Mouse (Mus musculus) right cerebral cortex, postnatal 4 days (tissue): ENCODE measurements around the gene Ube2n.

Experiments used
- DNase-seq: peaks from one replicate; pipeline ENCODE4 v3.0.0-alpha.2; 2022

Gene Ube2n

GRCm38 (mm10) chr10:95514656-95515292, at the start of gene Ube2n:
TSS of gene Ube2n (plus strand) at chr10:95515145.
- peak; percentile 98 for DNase-seq

GRCm38 (mm10) chr10:95465485-95465896, 49.5 kb upstream of the Ube2n start:
- DNase-seq, result no peak

- no peak for DNase-seq
These were observed 46.1 kb upstream of the Ube2n start for GRCm38 (mm10) chr10:95468894-95469293.

- no peak for DNase-seq
These were observed 43.8 kb upstream of the Ube2n start for GRCm38 (mm10) chr10:95471186-95471585.

GRCm38 (mm10) chr10:95471889-95472547, 42.9 kb upstream of the Ube2n start:
- DNase-seq, result no peak

GRCm38 (mm10) chr10:95475923-95476322, 39.0 kb upstream of the Ube2n start:
- peak; percentile 94 for DNase-seq

GRCm38 (mm10) chr10:95477516-95477915, 37.4 kb upstream of the Ube2n start:
- no peak for DNase-seq

- peak; percentile 33 for DNase-seq
These were observed 25.3 kb upstream of the Ube2n start for GRCm38 (mm10) chr10:95489653-95490052.

- no peak for DNase-seq
These were observed 20.7 kb upstream of the Ube2n start for GRCm38 (mm10) chr10:95494268-95494667.

GRCm38 (mm10) chr10:95501033-95501432, 13.9 kb upstream of the Ube2n start:
- no peak for DNase-seq

- DNase-seq, result peak; percentile 84
These were observed 13.4 kb upstream of the Ube2n start, which contains the start of gene Mrpl42 for GRCm38 (mm10) chr10:95501463-95502081. TSS of gene Mrpl42 (minus strand) at chr10:95501940.

- no peak for DNase-seq
These were observed 11.3 kb upstream of the Ube2n start for GRCm38 (mm10) chr10:95503443-95504235.

- no peak for DNase-seq
These were observed 10.6 kb upstream of the Ube2n start for GRCm38 (mm10) chr10:95504341-95504740.

- no peak for DNase-seq
These were observed 6.8 kb upstream of the Ube2n start for GRCm38 (mm10) chr10:95508126-95508525.

GRCm38 (mm10) chr10:95508793-95509192, 6.2 kb upstream of the Ube2n start:
- no peak for DNase-seq

- no peak for DNase-seq
These were observed 5.7 kb upstream of the Ube2n start for GRCm38 (mm10) chr10:95509263-95509662.

GRCm38 (mm10) chr10:95512635-95513034, 2.3 kb upstream of the Ube2n start:
- no peak for DNase-seq

- DNase-seq, result peak; percentile 11
These were observed 983 bp upstream of the Ube2n start for GRCm38 (mm10) chr10:95513768-95514556.

GRCm38 (mm10) chr10:95515293-95515931, 467 bp downstream of the Ube2n start:
- DNase-seq, result no peak

- DNase-seq, result no peak
These were observed 2.7 kb downstream of the Ube2n start for GRCm38 (mm10) chr10:95517656-95518055.

- no peak for DNase-seq
These were observed 10.2 kb downstream of the Ube2n start for GRCm38 (mm10) chr10:95525037-95525675.
